Mouse (Mus musculus) cerebellum, adult 11 months (tissue): ENCODE results near the gene Olfr1315-ps1.

ENCODE experiments used
- DNase-seq: peaks from one replicate; pipeline ENCODE4 v3.0.0; 2022

The Olfr1315-ps1 gene

DNA sequence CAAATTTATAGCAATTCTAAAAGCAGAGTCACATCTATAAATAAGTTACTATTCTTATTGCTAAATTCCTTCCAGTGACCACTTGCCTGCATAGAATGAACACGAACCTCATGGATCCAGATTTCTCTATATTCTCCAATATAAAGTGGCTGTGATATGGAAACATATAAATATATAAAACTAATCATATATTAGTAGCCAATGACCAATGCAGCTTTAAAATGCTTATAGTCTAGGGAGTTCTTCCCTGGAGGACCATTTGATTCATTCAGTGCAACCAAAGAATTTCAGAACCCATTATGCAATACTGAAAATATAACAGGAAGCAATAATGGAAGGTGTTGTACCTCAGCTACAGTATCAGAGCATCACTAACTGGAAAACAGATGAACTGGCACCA lies at the start of gene Olfr1315-ps1:
Olfr1315-ps1 (minus strand) TSS at position 101 of the 400 bp plus-strand sequence.
- no peak for DNase-seq

DNA sequence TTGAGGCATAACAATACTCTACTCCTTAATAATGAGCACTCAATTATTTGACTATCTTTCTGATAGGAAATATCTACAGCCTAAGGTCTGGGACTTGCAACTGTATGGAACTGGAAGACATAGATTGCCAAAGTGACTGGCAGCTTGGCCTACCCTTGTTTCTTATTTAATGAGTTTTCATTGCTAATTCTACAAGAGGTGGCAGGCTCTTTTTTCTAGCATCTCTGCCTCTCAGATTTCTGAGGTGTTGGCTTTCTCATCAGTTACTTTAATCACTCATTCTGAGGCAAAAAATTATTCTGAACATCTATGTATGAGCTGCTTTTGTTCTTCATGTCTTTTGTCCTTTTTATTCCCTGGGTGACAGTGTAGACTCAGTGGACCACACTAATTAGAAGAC lies 38.7 kb upstream of the Olfr1315-ps1 start, which contains the start of gene Olfr1318:
Olfr1318 (plus strand) TSS at position 301 of the 400 bp plus-strand sequence.
- DNase-seq: no peak

DNA sequence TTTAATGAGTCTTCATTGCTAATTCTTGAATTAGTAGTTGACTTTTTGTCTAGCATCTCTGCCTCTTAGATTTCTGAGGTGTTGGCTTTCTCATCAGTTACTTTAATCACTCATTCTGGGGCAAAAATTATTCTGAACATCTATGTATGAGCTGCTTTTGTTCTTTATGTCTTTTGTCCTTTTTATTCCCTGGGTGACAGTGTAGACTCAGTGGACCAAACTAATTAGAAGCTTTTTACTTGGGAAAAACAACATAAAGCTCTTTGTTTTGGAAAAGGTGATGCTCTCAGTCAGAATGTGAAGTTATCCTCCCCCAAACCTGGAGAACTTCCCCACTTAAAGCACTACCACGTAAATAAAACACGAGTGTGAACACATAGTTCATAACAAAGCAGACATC lies 24.8 kb upstream of the Olfr1315-ps1 start, which contains the start of gene Olfr1317:
Olfr1317 (plus strand) TSS at position 301 of the 400 bp plus-strand sequence.
- no peak for DNase-seq

DNA sequence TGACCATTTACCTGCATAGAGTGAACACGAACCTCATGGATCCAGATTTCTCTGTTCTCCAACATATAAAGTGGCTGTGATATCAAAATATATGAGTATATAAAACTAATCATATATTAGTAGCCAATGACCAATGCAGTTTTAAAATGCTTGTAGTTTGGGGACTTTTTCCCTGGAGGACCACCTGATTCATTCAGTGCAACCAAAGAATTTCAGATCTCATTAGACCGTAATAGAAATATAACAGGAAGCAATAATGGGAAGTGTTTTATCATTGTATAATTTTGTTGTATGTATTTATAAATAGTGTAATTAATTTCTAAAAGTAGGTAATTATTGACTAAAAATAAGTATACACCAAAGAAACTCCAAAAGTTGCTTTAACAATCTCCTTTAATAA lies 19.6 kb upstream of the Olfr1315-ps1 start, which contains the start of gene Olfr1316:
Olfr1316 (minus strand) TSS at position 101 of the 400 bp plus-strand sequence.
- DNase-seq: no peak

DNA sequence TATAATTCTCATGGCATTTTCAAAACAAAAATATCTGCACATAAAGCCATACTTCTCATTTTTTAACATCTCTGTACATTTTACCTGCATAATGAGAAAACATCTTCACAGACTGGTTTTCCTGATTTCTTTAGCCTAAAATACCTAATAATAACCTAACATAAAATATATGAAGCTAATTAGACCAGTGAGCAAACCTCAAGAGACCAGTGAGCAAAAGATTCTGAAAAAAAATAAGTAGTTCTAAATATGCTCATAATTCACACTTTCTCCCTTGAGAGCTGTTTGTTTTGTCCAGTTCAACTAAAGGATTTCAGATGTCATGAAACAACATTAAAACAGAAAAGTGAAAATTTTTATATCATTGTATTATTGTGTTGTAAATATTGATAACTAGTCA lies 18.6 kb downstream of the Olfr1315-ps1 start, which contains the start of gene Olfr1314:
Olfr1314 (minus strand) TSS at position 101 of the 400 bp plus-strand sequence.
- DNase-seq: no peak

DNA sequence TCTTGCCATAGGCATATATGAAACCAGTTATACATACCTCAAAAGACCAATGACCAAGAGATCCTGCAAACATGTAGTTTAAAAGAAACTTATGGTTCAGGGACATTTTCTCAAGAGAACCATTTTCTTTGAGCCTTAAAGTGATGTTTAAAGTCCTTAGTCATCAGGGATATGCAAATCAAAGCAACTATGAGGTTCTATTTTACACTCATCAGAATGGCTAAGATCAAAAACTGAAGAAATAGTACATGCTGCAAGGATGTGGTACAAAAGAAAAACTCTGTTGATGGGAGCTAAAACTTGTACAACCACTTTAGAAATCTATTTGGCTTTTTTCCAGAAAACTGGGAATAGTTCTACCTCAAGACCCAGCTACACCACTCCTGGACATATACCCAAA lies 37.5 kb downstream of the Olfr1315-ps1 start, which contains the start of gene Olfr1313:
Olfr1313 (minus strand) TSS at position 101 of the 400 bp plus-strand sequence.
- DNase-seq: no peak
